Mouse (Mus musculus) liver, embryonic 11.5 days (tissue): ENCODE measurements at regions not wholly inside any gene's neighbourhood (a gene's known extent, or its start where the extent isn't known, plus 50 kb on each side); places are given as distances from the start of the nearest gene placed in this dataset.

ENCODE experiments used
- ATAC-seq: fragments of 200-750 bp; cut with Nextera tagmentation; replicated peaks from 2 replicates; pipeline ENCODE4 v1.8.0; 2017; ENCODE audit warnings: moderate number of reproducible peaks, mild to moderate bottlenecking, moderate TSS enrichment, moderate library complexity; ENCODE audit not compliant: low FRiP score
- DNase-seq: peaks from one replicate; pipeline ENCODE4 v3.0.0-alpha.2; 2017; ENCODE audit warnings: low spot score
- H3K27ac ChIP-seq: fragments of 300-500 bp; sonication (generic); 2 replicates; pipeline ENCODE4 v1.5.1; 2014; ENCODE audit warnings: mild to moderate bottlenecking, low read depth, low read length, control low read depth
- H3K27me3 ChIP-seq: fragments of 300-500 bp; sonication (generic); replicated peaks from 2 replicates; pipeline ENCODE4 v1.6.1; 2014; ENCODE audit warnings: low read length, mixed read lengths; ENCODE audit not compliant: control insufficient read depth, insufficient read depth
- H3K36me3 ChIP-seq: fragments of 300-500 bp; sonication (generic); 2 replicates; pipeline ENCODE4 v1.6.1; 2014; ENCODE audit warnings: mild to moderate bottlenecking, low read length, moderate library complexity, mixed read lengths; ENCODE audit not compliant: control insufficient read depth, insufficient read depth
- H3K4me1 ChIP-seq: fragments of 300-500 bp; sonication (generic); replicated peaks from 2 replicates; pipeline ENCODE4 v1.6.1; 2014; ENCODE audit warnings: low read length, mixed read lengths; ENCODE audit not compliant: control insufficient read depth, insufficient read depth
- H3K4me2 ChIP-seq: fragments of 300-500 bp; sonication (generic); 2 replicates; pipeline ENCODE4 v1.6.1; 2014; ENCODE audit warnings: mild to moderate bottlenecking, control low read depth, moderate library complexity
- H3K4me3 ChIP-seq: fragments of 300-500 bp; sonication (generic); 2 replicates; pipeline ENCODE4 v1.5.1; 2014; ENCODE audit warnings: low read depth, low read length, control low read depth
- H3K9ac ChIP-seq: fragments of 300-500 bp; sonication (generic); 2 replicates; pipeline ENCODE4 v1.6.1; 2014; ENCODE audit warnings: low read depth, low read length, control low read depth
- H3K9me3 ChIP-seq: fragments of 300-500 bp; sonication (generic); 2 replicates; pipeline ENCODE4 v1.6.1; 2016; ENCODE audit warnings: low read length, inconsistent platforms, mixed read lengths; ENCODE audit not compliant: control insufficient read depth
- WGBS: fragments of 180-500 bp; shearing (Covaris S2); extraction: QIAGEN DNeasy Blood & Tissue Kit; methylation state at CpG from one replicate; pipeline ENCODE4 v1.1.7; 2014; 5-methylcytosine and 5-hydroxymethylcytosine counted together

DNA sequence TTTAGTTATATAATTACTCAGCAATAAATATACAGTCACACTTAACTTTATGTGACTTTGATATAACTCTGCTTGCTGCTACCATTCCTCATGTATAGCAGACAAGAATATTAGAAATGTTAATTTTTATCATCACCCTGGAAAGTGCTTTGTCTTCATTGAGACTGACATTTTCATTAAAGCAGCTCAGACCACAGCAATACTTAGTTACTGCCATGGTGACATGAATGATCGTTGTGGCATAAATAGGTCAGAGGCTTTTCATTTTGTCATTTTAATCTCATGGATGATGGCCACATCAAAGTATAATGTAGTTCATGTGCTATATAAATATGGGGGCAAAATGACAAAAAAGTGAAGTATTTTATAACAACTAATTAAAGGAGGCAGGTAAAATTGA, 498.1 kb downstream of the Slc22a22 start:
- ATAC-seq, result no peak
- Histone ChIP-seq H3K4me1 (no peaks in the 10 kb centered on the region), H3K4me3 (no peak overlapping the region), H3K27me3 (no peaks in the 10 kb centered on the region), H3K9me3 (no peaks in the 10 kb centered on the region), H3K27ac (no peak overlapping the region), H3K36me3 (no peaks in the 10 kb centered on the region), H3K9ac (no peak overlapping the region), H3K4me2 (no peak overlapping the region)
- no peak for DNase-seq
- WGBS, result 86% methylated on average over 1 of the region's 1 CpGs

DNA sequence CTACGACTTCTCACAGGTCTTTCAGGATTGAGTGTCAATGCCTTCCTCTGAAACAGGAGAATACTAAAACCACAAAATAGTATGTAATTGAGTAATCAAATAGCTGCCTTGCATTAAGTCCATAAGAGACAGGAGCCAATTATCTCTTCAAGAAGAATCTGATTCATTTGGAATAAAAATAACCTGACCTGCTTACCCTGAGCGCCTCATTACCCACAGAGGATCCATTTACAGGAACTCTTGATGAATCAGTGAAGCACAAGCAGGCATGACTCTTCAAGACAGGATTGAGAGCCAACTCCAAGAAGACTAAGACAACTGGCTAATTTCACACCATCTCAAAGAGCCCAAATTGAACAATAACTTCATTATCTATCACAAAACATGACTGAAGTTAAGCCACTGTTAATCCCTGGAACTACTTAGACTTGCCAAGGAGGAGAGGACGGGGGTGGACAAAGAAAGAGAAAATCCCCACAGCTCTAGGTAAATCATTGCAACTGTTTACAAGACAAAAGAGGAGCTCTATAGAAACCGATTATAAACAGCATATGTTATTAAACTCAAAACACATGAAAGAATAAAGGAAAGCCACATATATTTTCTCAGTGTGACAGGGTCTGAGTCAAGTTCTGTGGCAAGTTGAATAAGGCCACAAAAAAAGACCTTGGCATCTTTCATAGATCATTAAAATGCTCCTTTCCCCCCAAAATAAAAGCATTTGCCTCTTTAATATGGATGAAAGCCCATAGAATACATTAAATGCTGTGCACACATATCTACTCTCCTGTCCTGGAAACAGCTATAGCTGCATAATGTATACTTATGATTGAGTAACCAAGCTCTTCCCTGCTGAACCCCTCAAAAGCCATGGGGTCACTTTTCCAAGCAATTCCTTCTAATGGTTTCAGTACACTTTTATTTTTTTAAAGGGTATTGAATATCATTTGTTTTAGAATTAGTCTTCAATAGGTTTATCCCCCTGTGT, 501.7 kb downstream of the Slc22a22 start:
- Histone ChIP-seq H3K9ac (no peak overlapping the region), H3K4me2 (no peak overlapping the region), H3K27ac (no peak overlapping the region), H3K4me3 (no peak overlapping the region), H3K4me1 (no peaks in the 10 kb centered on the region), H3K36me3 (no peaks in the 10 kb centered on the region), H3K9me3 (no peaks in the 10 kb centered on the region), H3K27me3 (no peaks in the 10 kb centered on the region)
- ATAC-seq (no peak), DNase-seq (no peak)
- 69% methylated on average over 4 of the region's 4 CpGs for WGBS

DNA sequence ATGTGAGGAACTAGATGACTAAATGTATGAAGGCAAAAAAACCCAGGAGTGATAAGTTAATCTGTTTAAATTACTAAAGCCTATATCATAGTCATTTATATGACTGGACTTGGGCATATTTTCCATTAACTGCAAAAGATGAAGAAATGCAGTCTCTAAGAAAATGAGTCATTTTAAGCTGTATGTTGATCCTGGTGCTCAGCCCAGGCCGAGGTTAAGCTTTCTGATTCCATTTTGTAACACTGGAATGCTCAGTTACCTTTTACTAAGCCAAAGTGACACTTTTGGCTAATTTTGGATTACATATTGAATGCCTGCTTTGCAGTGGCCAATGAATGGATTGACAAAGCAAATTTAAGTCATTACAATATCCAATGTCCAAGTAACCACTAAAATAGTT, 507.3 kb downstream of the Slc22a22 start:
- Histone ChIP-seq H3K27ac (no peak overlapping the region), H3K27me3 (no peaks in the 10 kb centered on the region), H3K4me2 (no peak overlapping the region), H3K9me3 (no peaks in the 10 kb centered on the region), H3K4me1 (no peaks in the 10 kb centered on the region), H3K9ac (no peak overlapping the region), H3K36me3 (no peaks in the 10 kb centered on the region), H3K4me3 (no peak overlapping the region)
- 65% methylated on average over 1 of the region's 1 CpGs for WGBS
- DNase-seq (no peak), ATAC-seq (no peak)

DNA sequence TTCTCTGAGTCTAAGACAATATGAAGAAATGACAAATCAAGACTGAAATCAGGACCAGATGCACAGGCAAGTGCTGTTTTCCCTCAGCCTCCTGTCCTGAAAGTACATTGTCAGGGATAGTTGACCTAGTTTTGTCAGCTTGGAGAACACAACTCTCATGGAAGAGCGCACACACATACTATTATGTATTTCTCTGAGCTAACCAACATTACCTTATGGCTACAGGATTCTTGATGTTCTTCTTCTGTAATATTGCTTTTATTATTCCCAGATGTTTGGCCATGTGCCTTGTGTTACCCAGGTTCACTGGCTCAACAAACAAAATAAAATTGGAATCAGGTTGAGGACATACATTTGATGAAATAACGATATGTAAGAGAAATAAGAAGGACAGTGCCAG, 521.1 kb downstream of the Slc22a22 start:
- no peaks in the 10 kb centered on the region for H3K9me3 ChIP-seq
- no peaks in the 10 kb centered on the region for H3K4me1 ChIP-seq
- H3K27me3 ChIP-seq, result no peaks in the 10 kb centered on the region
- DNase-seq, result no peak
- ATAC-seq, result no peak
- H3K27ac ChIP-seq, result no peak overlapping the region
- 88% methylated on average over 2 of the region's 2 CpGs for WGBS
- H3K4me2 ChIP-seq, result no peak overlapping the region
- H3K36me3 ChIP-seq, result no peaks in the 10 kb centered on the region
- no peak overlapping the region for H3K4me3 ChIP-seq
- H3K9ac ChIP-seq, result no peak overlapping the region

DNA sequence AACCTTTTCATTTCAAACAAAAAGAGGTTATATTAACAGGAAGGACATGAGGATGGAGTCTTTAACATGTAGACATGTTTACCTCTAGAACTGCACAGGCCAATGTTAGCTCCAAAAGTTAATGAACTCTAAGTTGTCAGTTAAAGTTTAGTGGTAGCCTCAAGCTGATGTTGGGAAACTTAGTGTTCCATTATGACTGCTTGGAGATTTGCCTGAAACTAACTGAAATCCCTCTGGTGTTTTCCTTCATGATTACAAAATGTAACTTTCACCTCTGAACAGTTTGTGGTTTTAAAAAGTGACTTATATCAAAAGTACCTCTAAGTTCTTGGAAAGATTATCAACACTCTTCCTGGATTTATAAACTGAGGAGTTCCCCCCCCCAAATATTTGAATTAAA, 525.2 kb downstream of the Slc22a22 start:
- ATAC-seq (no peak), DNase-seq (no peak)
- no peak overlapping the region for H3K27ac ChIP-seq
- no peaks in the 10 kb centered on the region for H3K4me1 ChIP-seq
- H3K27me3 ChIP-seq, result no peaks in the 10 kb centered on the region
- no peak overlapping the region for H3K9ac ChIP-seq
- no peaks in the 10 kb centered on the region for H3K36me3 ChIP-seq
- no peaks in the 10 kb centered on the region for H3K9me3 ChIP-seq
- H3K4me2 ChIP-seq, result no peak overlapping the region
- no peak overlapping the region for H3K4me3 ChIP-seq

DNA sequence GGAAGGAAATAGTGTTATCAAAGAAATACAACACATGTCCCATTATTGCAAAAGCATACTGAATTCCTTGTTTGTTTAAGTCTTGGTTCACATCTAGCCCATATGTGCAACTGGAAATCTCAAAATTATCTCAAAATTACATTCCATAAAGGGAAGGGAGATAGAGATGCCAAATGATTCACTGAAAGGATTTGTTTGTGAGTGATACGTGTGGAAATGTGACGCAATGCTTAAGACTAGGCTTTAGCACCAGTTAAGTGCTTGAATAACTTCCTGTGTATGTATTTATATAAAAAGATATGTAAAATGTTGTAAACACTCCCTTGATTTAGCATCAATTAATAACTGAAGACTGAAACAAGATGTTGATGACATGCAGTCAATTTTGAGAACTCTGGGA, 526.6 kb downstream of the Slc22a22 start:
- Histone ChIP-seq H3K36me3 (no peaks in the 10 kb centered on the region), H3K27ac (no peak overlapping the region), H3K9me3 (no peaks in the 10 kb centered on the region), H3K27me3 (no peaks in the 10 kb centered on the region), H3K4me2 (no peak overlapping the region), H3K4me3 (no peak overlapping the region), H3K4me1 (no peaks in the 10 kb centered on the region), H3K9ac (no peak overlapping the region)
- WGBS, result 86% methylated on average over 2 of the region's 2 CpGs
- no peak for ATAC-seq
- DNase-seq, result no peak

DNA sequence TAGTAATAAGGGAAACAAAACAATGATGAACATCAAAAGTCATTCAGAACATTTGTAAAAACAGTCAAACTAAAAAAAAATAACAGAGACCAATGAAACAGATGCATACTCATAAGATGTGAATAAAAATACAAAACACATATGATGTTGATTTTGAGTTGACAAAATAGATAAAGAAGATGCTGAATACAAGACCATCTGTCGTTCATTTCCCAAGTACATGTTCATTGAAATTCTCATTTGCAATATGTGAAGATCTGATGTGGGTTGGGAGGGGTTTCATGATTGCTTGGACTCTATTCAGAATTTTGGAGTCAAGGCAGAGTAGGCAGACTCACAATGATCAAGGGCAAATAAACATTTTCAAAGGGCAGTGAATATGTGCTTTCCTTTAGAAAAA, 536.5 kb downstream of the Slc22a22 start:
- Histone ChIP-seq H3K27me3 (no peaks in the 10 kb centered on the region), H3K4me1 (no peaks in the 10 kb centered on the region), H3K9me3 (no peaks in the 10 kb centered on the region), H3K36me3 (no peaks in the 10 kb centered on the region), H3K4me2 (no peak overlapping the region), H3K4me3 (no peak overlapping the region), H3K9ac (no peak overlapping the region), H3K27ac (no peak overlapping the region)
- 89% methylated on average over 1 of the region's 1 CpGs for WGBS
- DNase-seq (no peak), ATAC-seq (no peak)

DNA sequence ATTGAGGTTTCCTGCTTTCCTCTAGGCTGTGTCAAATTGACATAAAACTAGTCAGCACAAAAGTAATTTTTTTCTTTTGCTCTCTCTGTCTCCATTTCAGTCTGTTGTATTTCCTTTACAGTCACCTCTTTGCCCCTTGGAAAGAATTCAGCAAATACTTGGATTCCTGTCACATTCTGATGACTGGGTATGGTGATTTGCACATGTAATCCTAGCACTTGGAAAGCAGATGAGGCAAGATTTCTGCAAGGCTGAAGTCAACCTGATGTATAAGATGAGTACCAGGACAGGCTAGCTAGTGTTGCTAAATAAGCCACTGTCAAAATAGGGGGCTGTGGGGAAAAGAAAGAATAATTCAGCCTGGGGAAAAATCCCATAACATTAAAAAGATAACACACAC, 580.9 kb downstream of the Slc22a22 start:
- H3K27ac ChIP-seq, result no peak overlapping the region

DNA sequence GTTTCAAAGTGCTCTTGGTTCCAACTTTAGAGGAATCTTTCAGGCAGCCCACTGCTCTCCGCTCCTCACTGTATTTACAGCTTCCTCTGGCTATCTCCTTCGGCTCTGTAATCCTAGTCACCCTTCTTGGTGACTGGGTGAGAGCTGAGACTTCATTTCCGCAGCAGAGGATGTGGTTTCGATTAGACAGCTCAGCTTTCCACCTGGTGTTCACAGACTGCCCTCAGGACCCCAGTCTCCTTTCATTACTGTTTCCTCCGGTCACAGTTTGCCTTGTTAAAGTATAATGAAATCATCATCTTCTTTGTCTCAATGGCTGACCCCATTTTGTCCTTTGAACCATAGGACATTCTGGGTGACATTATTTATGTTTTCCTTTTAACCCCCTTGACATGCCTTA, 595.9 kb downstream of the Slc22a22 start:
- Histone ChIP-seq H3K9me3 (no peaks in the 10 kb centered on the region), H3K27me3 (no peaks in the 10 kb centered on the region), H3K4me2 (no peak overlapping the region), H3K27ac (no peak overlapping the region), H3K9ac (no peak overlapping the region), H3K4me3 (no peak overlapping the region), H3K4me1 (no peaks in the 10 kb centered on the region), H3K36me3 (no peaks in the 10 kb centered on the region)
- 51% methylated on average over 5 of the region's 5 CpGs for WGBS
- ATAC-seq (no peak), DNase-seq (no peak)

More for the DNA sequence above, 580.9 kb downstream of the Slc22a22 start:
- Histone ChIP-seq H3K36me3 (no peaks in the 10 kb centered on the region), H3K4me3 (no peak overlapping the region), H3K9ac (no peak overlapping the region), H3K27me3 (no peaks in the 10 kb centered on the region), H3K4me2 (no peak overlapping the region), H3K9me3 (no peaks in the 10 kb centered on the region), H3K4me1 (no peaks in the 10 kb centered on the region)
- DNase-seq (no peak), ATAC-seq (no peak)
